ENCODE assay signal across 13 mouse cellular contexts in genomic region chr15:6754400-6754799, GRCm38 (mm10).
"Had no signal": no experiment of that assay in that cellular context is flagged by ENCODE, and none has a peak within 500 bp of the region (broad histone marks: within the 10 kb centered on the region; RNA-seq: fewer than 3 reads in every experiment).

No protein-coding gene starts in this region.

- H3K36me3 ChIP-seq: stomach, embryonic 15.5 days had no signal

- H3K9me3 ChIP-seq: midbrain, embryonic 13.5 days; midbrain, embryonic 15.5 days; neural tube, embryonic 12.5 days; stomach, embryonic 15.5 days had no signal

- H3K4me2 ChIP-seq: lung, embryonic 14.5 days; midbrain, embryonic 11.5 days; midbrain, embryonic 13.5 days; midbrain, embryonic 15.5 days; neural tube, embryonic 12.5 days; stomach, embryonic 15.5 days had no signal

- H3K27me3 ChIP-seq: midbrain, embryonic 13.5 days; midbrain, embryonic 15.5 days; neural tube, embryonic 12.5 days; stomach, embryonic 15.5 days had no signal

- H3K27ac ChIP-seq: midbrain, embryonic 13.5 days; midbrain, embryonic 15.5 days; neural tube, embryonic 12.5 days; stomach, embryonic 15.5 days; stomach, postnatal 0 days had no signal

- ATAC-seq: midbrain, embryonic 13.5 days; midbrain, embryonic 15.5 days had no signal

- H3K4me3 ChIP-seq: midbrain, embryonic 13.5 days; midbrain, embryonic 15.5 days; neural tube, embryonic 12.5 days; stomach, embryonic 15.5 days had no signal

- DNase-seq: lung, embryonic 14.5 days; lung, postnatal 10 days; lung, postnatal 4 days; right cerebral cortex, postnatal 14 days; thymus, adult 2 months; thymus, postnatal 25 days; thymus, postnatal 4 days had no signal

- H3K9ac ChIP-seq: lung, embryonic 14.5 days; midbrain, embryonic 13.5 days; midbrain, embryonic 15.5 days; neural tube, embryonic 12.5 days; stomach, embryonic 15.5 days had no signal

- H3K4me1 ChIP-seq: midbrain, embryonic 13.5 days; midbrain, embryonic 15.5 days; neural tube, embryonic 12.5 days; stomach, embryonic 15.5 days had no signal
